Mouse (Mus musculus) forebrain, embryonic 14.5 days (tissue): ENCODE measurements around the gene Pex5. TPM values are rescaled to one million over a fixed set of nuclear protein-coding genes. Genes with fewer than 3 reads are reported as not detected.
A peak's percentile ranks its signal among the peaks of the same experiment; 100 is the strongest.
"Not testable (repeated sequence)": the region's sequence is repeated elsewhere in the genome, so short reads cannot be mapped to it uniquely, and the experiment has no call there.

ENCODE experiments used
- ATAC-seq: fragments of 200-750 bp; cut with Nextera tagmentation; 2 replicates; pipeline ENCODE4 v1.8.0; 2017; ENCODE audit warnings: mild to moderate bottlenecking, moderate library complexity
- DNase-seq: peaks from one replicate; pipeline ENCODE4 v3.0.0-alpha.2; 2015; ENCODE audit warnings: low spot score
- H3K27ac ChIP-seq: fragments of 300-500 bp; sonication (generic); 2 replicates; pipeline ENCODE4 v1.5.1; 2014; ENCODE audit warnings: low read depth, mild to moderate bottlenecking, control low read depth, low read length, moderate library complexity
- H3K27me3 ChIP-seq: fragments of 300-500 bp; sonication (generic); replicated peaks from 2 replicates; pipeline ENCODE4 v1.6.1; 2014; ENCODE audit warnings: low read length, control low read depth, mixed read lengths; ENCODE audit not compliant: control insufficient read depth, insufficient read depth
- H3K36me3 ChIP-seq: fragments of 300-500 bp; sonication (generic); 2 replicates; pipeline ENCODE4 v1.6.1; 2014; ENCODE audit warnings: low read length, control low read depth; ENCODE audit not compliant: control insufficient read depth, insufficient read depth
- H3K4me1 ChIP-seq: fragments of 300-500 bp; sonication (generic); 2 replicates; pipeline ENCODE4 v1.6.1; 2014; ENCODE audit warnings: antibody characterized with exemption, low read length, control low read depth; ENCODE audit not compliant: control insufficient read depth, insufficient read depth
- H3K4me2 ChIP-seq: fragments of 300-500 bp; sonication (generic); 2 replicates; pipeline ENCODE4 v1.6.1; 2014; ENCODE audit warnings: mild to moderate bottlenecking, control low read depth, low read length
- H3K4me3 ChIP-seq: fragments of 300-500 bp; sonication (generic); 2 replicates; pipeline ENCODE4 v1.5.1; 2014; ENCODE audit warnings: low read depth, low read length, control low read depth
- H3K9ac ChIP-seq: fragments of 300-500 bp; sonication (generic); 2 replicates; pipeline ENCODE4 v1.6.1; 2014; ENCODE audit warnings: mild to moderate bottlenecking, low read length, control low read depth, moderate library complexity
- H3K9me3 ChIP-seq: fragments of 300-500 bp; sonication (generic); replicated peaks from 2 replicates; pipeline ENCODE4 v1.6.1; 2016; ENCODE audit warnings: low read length, control low read depth, mixed read lengths; ENCODE audit not compliant: control insufficient read depth
- WGBS: fragments of 180-500 bp; shearing (Covaris S2); extraction: QIAGEN DNeasy Blood & Tissue Kit; methylation state at CpG from one replicate; pipeline ENCODE4 v1.1.7; 2014; 5-methylcytosine and 5-hydroxymethylcytosine counted together
- polyA plus RNA-seq: library from polyadenylated mRNA; unstranded; fragments of >200 nt; fragmentation: Nextera tagmentation; extraction: Ambion mirVana; gene quantifications from 2 replicates; pipeline ENCODE4 v1.2.1, GENCODE M21; 2014

Gene Pex5
- polyA plus RNA-seq, 1 experiment from 2014 or later, result 55.9 TPM

DNA sequence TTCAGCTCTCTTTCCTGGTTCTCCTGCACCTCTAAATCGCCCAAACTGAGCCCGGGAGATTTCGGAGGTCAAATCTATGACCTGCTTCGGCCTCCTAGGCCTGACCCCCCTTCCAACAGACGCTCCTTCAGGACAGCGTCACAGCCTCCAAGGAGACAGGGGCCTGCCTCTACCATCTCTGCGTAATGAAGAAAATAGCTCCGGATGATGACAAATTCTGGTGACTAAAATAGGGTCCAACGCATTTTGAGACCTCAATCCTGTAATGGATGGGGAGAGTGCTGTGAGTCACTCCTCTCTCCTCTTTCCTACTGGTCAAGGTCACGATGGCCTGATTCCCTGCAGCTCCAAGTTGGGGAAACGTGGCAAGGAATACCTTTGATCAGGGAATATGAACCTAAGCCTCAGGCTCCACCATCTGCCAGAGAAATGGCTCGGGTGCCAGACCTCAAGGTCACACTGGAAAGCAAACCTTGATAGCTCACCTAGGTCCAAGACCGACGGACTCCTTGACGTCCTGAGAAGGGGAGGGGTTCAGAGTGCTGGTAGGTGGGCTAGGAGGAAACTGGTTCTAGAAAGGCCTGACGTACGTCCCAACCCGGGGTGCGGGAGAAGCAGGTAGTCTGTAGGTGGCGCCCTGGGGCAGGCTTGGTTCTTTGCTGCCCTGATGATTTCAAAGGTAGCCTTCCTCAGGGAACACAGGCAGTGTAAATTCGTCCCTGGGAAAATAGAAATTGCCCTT, 651 bp upstream of the Pex5 start:
- 6% methylated on average over 21 of the region's 21 CpGs for WGBS
- Histone ChIP-seq H3K4me2 (peak overlapping the region; percentile 62), H3K27me3 (no peaks in the 10 kb centered on the region), H3K4me3 (peak overlapping the region; percentile 84), H3K9me3 (no peaks in the 10 kb centered on the region), H3K36me3 (peaks cover 23% of the 10 kb centered on the region), H3K27ac (0 out of 2 replicates have a peak overlapping the region, but pooled peaks have one; percentile 15), H3K9ac (peak overlapping the region; percentile 88), H3K4me1 (peaks cover 6% of the 10 kb centered on the region; the same call in 1 of the 2 replicates)
- ATAC-seq (peak; percentile 47), DNase-seq (peak; percentile 64)

DNA sequence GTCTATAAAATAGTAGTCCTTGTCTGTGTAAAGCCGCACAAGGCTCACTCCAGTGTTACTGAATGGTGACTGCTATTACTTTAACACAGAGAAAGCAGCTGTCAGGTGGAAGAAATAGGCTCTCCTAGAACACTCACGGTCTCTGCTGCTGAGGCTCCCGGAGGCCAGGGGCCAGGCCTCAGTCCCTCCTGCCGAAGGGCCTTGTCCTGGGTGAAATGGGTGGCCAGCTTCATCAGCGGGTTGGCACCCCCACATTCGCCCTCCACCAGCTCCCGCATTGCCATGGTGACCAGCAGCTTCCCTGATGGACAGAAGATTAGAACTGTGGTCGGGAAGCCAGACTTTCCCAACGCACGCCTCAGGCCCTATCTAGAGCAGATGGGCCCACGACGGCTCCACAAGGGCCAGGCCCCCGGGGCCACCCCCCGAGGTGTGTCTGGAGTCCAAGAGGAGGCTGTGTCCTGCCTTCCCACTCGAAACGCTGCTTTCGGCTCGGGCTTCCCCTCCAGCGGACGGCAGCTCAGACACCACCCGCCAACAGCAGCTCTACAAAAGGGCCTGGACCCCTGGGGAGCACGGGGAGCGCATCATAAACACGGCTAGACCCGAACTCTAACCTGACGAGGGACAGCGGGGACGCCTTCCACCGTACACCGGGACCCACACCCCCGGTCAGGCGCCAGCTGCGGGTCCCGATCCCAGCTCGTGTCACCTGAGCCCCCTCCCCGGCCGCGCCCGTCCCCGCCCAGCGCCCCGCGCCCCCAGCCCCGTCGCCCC, 529 bp downstream of the Pex5 start:
- Histone ChIP-seq H3K4me2 (peak overlapping the region; percentile 62), H3K9me3 (no peaks in the 10 kb centered on the region), H3K27me3 (no peaks in the 10 kb centered on the region), H3K9ac (peak overlapping the region; percentile 88), H3K27ac (peak overlapping the region; percentile 66), H3K4me1 (peaks cover 6% of the 10 kb centered on the region; the same call in 1 of the 2 replicates), H3K36me3 (peaks cover 28% of the 10 kb centered on the region), H3K4me3 (peak overlapping the region; percentile 84)
- whole genome bisulfite sequencing, result under 1% methylated on average over 45 of the region's 45 CpGs
- DNase-seq (peak; percentile 54), ATAC-seq (peak; percentile 56)

DNA sequence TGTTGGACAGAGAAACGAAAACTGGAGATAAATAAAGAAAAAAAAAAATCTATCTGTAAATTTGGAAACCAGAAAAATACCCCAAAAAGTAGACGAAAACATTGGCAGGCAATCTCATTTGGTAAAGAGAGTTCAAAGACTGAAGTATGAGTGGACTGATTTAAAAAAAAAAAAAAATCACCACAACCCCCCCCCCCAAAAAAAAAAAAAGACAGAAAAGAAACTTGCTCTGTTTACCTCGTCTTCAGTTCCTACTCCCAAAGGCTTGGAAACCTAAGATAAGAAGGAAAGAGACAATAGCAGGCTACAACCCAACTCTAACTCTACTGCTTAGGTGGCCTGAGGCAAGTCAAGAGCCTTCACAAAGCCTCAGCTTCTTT, 1.1 kb downstream of the Pex5 start:
- Histone ChIP-seq H3K4me3 (peak overlapping the region; percentile 84), H3K9me3 (no peaks in the 10 kb centered on the region), H3K4me1 (peaks cover 6% of the 10 kb centered on the region; the same call in 1 of the 2 replicates), H3K4me2 (peak overlapping the region; percentile 62), H3K36me3 (peaks cover 34% of the 10 kb centered on the region), H3K9ac (peak overlapping the region; percentile 88), H3K27me3 (no peaks in the 10 kb centered on the region), H3K27ac (0 out of 2 replicates have a peak overlapping the region, but pooled peaks have one; percentile 66)
- no peak for ATAC-seq
- 63% methylated on average over 3 of the region's 3 CpGs for WGBS
- DNase-seq, result no peak

DNA sequence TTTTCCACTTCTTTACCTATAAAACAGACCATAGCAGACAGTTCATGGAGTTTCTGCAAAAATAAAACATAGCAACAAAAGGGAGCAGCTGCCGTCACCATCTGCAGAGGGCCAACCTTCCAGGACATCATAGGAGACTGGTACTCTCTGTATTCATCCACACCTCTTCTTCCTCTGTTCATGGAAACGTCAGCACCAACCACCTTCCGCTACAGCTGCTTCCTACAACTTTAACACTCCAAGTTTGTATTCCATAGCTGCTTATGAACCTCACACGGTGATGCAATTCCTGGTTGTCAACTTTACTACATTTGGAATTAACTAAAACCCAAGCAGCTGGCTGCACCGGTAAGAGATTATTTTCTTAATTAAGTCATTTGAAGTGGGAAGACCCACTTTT, 6.5 kb downstream of the Pex5 start:
- peaks cover 77% of the 10 kb centered on the region for H3K36me3 ChIP-seq
- H3K4me3 ChIP-seq, result no peak overlapping the region
- 91% methylated on average over 5 of the region's 5 CpGs for WGBS
- no peak for ATAC-seq
- H3K27me3 ChIP-seq, result no peaks in the 10 kb centered on the region
- H3K4me1 ChIP-seq, result 0 out of 2 replicates have a peak, but pooled peaks cover under 1% of the 10 kb centered on the region
- DNase-seq, result no peak
- no peak overlapping the region for H3K9ac ChIP-seq
- H3K4me2 ChIP-seq, result no peak overlapping the region
- no peaks in the 10 kb centered on the region for H3K9me3 ChIP-seq
- no peak overlapping the region for H3K27ac ChIP-seq

DNA sequence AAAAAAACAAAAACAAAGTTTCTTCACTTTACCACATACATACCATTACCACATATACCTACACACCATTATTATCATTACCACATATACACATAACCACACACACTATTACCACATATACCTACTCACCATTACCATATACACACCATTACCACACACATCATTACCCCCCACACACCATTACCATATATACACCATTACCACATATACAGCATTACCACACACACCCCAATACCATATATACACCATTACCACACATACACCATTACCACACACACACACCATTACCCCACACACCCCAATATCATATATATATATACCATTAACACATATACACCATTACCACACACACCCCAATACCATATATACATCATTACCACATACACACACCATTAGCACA, 7.7 kb downstream of the Pex5 start:
- no peak overlapping the region for H3K9ac ChIP-seq
- H3K4me1 ChIP-seq, result no peaks in the 10 kb centered on the region
- H3K27me3 ChIP-seq, result no peaks in the 10 kb centered on the region
- peaks cover 79% of the 10 kb centered on the region for H3K36me3 ChIP-seq
- 0 out of 2 replicates have a peak, but pooled peaks have one; percentile 25 for ATAC-seq
- H3K4me3 ChIP-seq, result no peak overlapping the region
- DNase-seq, result no peak
- no peak overlapping the region for H3K4me2 ChIP-seq
- no peak overlapping the region for H3K27ac ChIP-seq
- H3K9me3 ChIP-seq, result no peaks in the 10 kb centered on the region

DNA sequence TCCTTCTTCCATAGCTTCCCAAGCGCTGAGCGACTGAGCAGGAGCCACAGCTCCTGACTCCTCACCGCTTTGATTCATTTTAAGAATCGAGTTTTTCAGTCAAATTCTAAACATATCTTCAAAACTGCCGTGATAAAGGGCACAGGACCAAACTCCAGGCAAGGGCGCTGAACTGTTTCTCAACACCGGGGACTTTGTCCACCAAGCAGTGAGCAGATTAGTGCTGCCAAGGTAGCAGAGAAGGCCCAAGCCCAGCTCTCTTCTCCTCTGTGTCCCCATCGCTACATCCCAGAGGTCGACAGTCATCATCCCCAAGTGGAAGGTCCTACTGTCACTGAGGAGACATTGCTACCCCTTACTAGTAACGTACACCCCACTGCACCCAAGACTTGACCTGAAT, 8.5 kb downstream of the Pex5 start:
- no peak overlapping the region for H3K4me2 ChIP-seq
- peaks cover 80% of the 10 kb centered on the region for H3K36me3 ChIP-seq
- ATAC-seq (no peak), DNase-seq (no peak)
- 93% methylated on average over 10 of the region's 10 CpGs for WGBS
- no peak overlapping the region for H3K9ac ChIP-seq
- no peak overlapping the region for H3K4me3 ChIP-seq
- H3K4me1 ChIP-seq, result no peaks in the 10 kb centered on the region
- no peaks in the 10 kb centered on the region for H3K27me3 ChIP-seq
- H3K9me3 ChIP-seq, result no peaks in the 10 kb centered on the region
- no peak overlapping the region for H3K27ac ChIP-seq

DNA sequence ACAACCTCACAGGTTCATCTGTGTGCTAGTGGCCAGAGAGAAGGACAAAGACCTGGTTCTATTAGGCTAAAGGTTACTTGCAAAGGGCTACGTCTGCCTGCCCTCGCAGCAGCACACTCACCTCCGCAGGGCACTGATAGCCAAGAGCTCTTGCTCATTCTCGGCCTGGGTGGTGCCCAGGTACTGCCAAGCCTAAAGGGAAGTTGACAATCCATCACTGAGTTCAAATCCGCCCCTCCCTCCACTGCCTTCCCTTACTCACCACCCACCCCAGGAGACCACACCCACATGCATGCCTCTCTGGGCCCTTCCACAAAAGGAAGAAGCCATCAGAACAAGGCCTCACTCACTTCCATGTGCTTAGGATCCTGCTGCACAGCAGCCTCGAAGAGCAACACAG, 15.1 kb downstream of the Pex5 start:
- Histone ChIP-seq H3K9me3 (no peaks in the 10 kb centered on the region), H3K36me3 (peaks cover 85% of the 10 kb centered on the region), H3K4me2 (no peak overlapping the region), H3K9ac (no peak overlapping the region), H3K27ac (no peak overlapping the region), H3K4me3 (no peak overlapping the region), H3K27me3 (no peaks in the 10 kb centered on the region), H3K4me1 (no peaks in the 10 kb centered on the region)
- 92% methylated on average over 6 of the region's 6 CpGs for WGBS
- no peak for ATAC-seq
- no peak for DNase-seq

DNA sequence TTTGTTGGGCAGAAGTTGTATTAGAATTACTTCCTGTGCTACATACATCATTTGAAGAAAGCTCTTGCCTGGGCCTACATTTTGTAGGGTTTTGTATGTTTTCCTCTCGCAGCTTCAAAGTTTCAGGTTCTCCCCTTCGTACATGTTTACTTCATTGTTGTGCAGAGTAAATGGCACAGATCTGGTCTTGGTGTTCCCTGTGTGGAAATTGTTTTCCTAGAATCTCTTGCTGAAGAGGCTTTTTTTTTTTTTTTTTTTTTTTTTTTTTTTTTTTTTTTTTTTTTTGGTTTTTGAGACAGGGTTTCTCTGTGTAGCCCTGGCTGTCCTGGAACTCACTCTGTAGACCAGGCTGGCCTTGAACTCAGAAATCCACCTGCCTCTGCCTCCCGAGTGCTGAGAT, 19.9 kb downstream of the Pex5 start:
- H3K36me3 ChIP-seq, result peaks cover 40% of the 10 kb centered on the region
- H3K9me3 ChIP-seq, H3K9ac ChIP-seq, ATAC-seq, H3K4me1 ChIP-seq, DNase-seq, H3K4me3 ChIP-seq, H3K4me2 ChIP-seq, H3K27me3 ChIP-seq, H3K27ac ChIP-seq: not testable (repeated sequence)
- WGBS, result 96% methylated on average over 3 of the region's 3 CpGs

DNA sequence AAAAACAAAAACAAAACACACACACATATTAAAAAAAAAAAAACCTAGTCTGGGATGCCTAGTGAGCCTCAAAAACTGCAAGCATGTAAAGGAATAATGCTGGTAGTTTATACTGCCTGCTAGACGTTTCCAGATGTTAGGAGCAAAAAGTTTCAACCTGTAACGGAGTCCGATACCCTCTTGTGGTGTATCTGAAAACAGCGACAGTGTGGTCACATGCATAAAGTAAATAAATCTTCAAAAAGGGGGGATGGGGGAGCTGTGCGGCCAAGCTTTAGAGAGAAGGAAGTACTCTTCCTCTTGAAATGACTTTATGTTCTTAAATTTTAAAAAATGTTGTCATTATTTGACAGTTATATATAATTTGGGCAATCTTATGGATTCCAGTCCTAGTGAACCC, 34.7 kb downstream of the Pex5 start:
- Histone ChIP-seq H3K4me2 (no peak overlapping the region), H3K9ac (no peak overlapping the region), H3K36me3 (no peaks in the 10 kb centered on the region), H3K27me3 (no peaks in the 10 kb centered on the region), H3K4me3 (no peak overlapping the region), H3K27ac (no peak overlapping the region), H3K4me1 (no peaks in the 10 kb centered on the region), H3K9me3 (0 out of 2 replicates have a peak, but pooled peaks cover 3% of the 10 kb centered on the region)
- no peak for ATAC-seq
- WGBS, result 62% methylated on average over 5 of the region's 5 CpGs
- DNase-seq, result no peak
